Mouse (Mus musculus): ENCODE measurements around the gene Mmp12. TPM values are rescaled to one million over a fixed set of nuclear protein-coding genes. Genes with fewer than 3 reads are reported as not detected.

Gene Mmp12
- total RNA-seq (2023), result 0.95 TPM

DNA sequence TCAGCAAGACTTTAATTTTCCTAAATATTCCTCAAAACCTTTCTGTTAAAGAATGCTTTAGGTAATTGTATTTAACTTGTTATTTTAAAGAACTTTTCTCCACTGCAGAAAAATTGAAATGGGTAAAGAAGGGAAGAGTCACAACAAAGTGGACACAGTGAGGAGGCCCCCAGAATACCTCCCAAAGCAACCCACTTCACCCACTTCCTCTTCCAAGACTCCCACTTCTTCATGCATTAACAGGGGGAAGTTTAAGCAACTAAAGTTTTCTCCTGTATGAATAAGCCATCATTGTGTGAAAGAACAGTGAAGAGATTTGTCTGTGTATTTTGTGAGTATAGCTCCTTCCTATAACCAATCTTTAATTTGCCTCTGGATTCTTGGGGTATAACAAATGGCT is at the start of gene Mmp12:
Gene Mmp12 (plus strand): TSS at position 275 of the 400 bp plus-strand sequence.

DNA sequence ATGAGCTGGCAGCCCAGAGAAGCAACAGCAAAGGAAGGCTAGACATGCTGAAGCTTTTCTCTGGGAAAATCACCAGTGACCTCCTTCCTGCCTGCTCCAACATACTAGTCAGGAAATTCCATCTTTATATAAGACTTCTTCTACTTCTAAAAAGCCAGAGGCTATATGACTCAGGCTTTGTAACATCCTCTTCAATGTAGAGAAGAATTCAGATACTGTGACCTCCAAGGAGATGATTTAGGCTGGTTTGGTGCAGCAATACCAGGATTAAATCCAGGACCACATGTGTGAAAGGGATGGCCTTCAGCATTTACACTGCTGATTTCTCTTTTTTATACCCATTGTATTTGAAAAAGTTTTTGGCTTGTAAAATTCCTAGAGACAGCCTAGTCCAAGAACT is 43.8 kb downstream of the Mmp12 start, which contains the start of gene Mmp1b:
Gene Mmp1b (minus strand): TSS at position 101 of the 400 bp plus-strand sequence.

Other genes starting within 250 kb of the Mmp12 start
- gene Dync2h1, start 159.9 kb upstream of the Mmp12 start, total RNA-seq (2023), result 4.8 TPM
- 59.5 TPM for gene Dcun1d5, start 159.9 kb upstream of the Mmp12 start, total RNA-seq (2023)
- gene Mmp13, start 71.9 kb upstream of the Mmp12 start, total RNA-seq (2023), result not detected
- not detected for gene Mmp1b, start 43.7 kb downstream of the Mmp12 start, total RNA-seq (2023)
- not detected for gene Mmp3, start 101.4 kb downstream of the Mmp12 start, total RNA-seq (2023)
- gene Mmp10, start 158.0 kb downstream of the Mmp12 start, total RNA-seq (2023), result not detected
- not detected for gene Mmp8, start 214.1 kb downstream of the Mmp12 start, total RNA-seq (2023)
- gene Mmp27, start 227.0 kb downstream of the Mmp12 start, total RNA-seq (2023), result not detected

Measured in CD4-positive naive resting alpha-beta T cell, adult 57 days (primary cell).